Mouse (Mus musculus) left cerebral cortex, adult 9 months (tissue): ENCODE data around the gene Zfp988.
"Not testable (repeated sequence)": the region's sequence is repeated elsewhere in the genome, so short reads cannot be mapped to it uniquely, and the experiment has no call there.

Experiments
- DNase-seq, 2 experiments: peaks; one replicate each; pipeline ENCODE4 v3.0.0; 2022; ENCODE audit warnings: low spot score in 2 of 2

The Zfp988 gene

DNA sequence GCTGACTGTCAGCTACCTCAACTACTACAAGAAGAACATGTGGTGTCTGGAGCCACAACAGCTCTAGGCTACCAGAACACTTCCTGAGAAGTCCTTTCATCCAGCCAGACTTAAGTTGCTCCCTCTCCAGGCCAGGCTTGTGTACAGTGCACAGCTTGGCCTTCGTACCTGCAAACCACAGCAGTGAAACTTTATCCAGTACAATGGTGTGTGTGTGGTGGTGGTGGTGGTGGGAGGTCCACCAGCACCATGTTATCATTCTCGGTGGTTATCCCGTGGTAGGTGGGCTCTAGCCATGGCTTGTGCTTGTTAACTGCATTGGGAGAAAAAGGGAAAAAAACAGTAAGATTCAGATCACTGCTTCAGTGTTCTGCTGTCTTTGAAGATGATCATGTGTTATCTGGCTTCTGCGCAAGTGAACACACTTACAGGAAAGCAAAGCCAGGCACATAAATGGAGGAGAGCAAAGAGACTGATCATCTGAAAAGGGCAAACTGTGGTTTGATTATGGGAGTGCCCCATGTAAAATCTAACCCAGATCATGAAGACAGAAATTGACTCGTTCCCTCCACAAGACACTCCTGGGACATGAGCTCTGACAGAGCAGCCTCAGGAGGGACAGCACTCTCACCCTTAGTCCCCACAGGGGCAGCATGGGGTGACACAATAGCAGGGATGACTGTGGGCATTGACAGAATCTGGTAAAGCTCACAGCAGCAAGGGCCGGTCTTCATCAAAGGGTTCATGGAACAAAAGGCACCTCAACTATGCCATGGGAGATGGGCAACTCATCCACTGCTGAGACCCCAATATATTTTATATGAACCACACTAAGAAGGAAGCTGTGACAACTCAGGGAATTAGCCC lies 37.8 kb downstream of the Zfp988 start:
- not testable (repeated sequence) for DNase-seq

DNA sequence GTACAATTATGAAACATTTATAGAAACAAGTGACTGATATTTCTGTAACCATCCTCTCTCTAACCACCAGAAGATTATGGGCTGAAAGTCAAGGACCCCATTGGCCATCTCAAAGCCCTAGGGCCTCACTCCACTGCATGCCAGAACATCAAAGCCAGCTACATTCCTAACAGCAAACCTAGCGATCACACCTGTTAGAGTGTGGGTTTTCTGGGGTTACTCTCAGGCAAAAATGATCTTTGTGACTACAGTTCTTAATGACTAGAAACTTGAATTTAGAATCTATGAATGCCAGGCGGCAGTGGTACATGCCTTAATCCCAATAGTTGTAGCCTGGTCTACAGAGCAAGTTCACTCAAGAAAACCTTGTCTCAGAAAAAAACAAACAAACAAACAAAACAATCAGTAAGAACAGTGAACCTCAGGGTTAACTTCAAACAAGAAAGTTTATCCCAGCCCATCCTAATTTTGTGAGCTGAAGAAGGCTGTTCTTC lies 39.6 kb downstream of the Zfp988 start:
- DNase-seq, result not testable (repeated sequence)

DNA sequence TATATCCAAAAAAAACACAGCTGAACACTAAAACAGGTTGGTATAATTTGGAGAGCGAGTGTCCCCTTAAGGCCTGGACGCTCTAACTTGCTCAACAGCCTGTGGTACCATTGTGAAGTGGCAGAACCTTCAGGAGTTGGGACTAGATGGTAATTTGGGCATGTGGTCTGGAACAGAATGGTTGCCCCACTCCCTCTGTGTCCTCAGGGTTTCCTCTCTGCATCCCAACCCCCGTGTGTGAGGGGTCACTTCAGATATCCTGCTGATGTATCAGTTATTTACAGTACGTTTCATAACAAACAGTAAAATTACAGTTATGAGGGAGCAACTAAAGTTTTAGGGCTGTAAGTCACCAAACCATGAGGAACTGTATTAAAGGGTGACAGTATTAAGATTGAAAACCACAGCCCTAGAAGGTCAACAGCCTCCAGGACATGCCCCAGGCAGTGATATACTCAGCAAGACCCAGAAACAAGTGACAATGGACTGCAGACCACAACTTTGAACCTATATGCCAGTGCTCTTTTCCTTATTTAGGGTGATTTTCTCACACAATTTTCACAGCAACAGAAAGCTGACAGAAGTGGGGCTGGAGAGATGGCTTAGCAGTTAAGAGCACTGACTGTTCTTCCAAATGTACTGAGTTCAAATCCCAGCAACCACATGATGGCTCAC lies 41.0 kb downstream of the Zfp988 start:
- DNase-seq, result not testable (repeated sequence)

DNA sequence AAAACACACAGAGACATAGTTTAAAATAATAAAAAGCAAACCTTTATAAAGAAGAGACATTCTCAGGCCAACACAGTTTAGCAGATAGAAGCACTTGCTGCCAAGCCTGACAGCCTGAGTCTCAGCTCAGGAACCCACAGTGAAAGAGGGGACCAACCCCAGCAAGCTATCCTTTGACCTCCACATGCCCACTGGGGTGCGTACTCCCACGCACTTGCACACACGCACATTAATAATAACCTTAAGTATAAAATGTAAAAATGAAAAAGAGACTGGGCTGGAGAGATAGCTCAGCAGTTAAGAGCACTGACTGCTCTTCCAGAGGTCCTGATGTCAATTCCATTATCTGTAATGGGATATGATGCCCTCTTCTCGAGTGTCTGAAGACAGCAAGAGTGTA lies 41.8 kb downstream of the Zfp988 start:
- not testable (repeated sequence) for DNase-seq

DNA sequence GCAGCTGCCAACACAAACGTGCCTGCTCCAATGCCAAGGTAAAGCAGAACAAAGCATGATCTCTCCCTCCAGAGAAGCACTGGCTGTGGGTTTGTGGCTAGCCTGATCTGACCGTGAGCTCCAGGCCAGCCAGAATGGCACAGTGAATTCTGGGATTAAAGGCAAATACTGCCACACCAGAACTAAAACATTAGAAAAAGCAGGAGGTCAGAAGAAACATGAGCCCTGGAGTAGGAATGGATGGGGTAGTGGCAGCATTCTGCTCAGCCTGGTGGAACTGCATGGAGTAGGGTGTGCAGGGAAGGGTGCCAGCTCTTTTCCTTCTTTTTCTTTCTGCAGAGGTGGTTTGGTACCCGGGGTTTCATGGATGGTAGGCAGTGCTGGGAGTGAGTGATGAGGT lies 42.4 kb downstream of the Zfp988 start:
- not testable (repeated sequence) for DNase-seq

DNA sequence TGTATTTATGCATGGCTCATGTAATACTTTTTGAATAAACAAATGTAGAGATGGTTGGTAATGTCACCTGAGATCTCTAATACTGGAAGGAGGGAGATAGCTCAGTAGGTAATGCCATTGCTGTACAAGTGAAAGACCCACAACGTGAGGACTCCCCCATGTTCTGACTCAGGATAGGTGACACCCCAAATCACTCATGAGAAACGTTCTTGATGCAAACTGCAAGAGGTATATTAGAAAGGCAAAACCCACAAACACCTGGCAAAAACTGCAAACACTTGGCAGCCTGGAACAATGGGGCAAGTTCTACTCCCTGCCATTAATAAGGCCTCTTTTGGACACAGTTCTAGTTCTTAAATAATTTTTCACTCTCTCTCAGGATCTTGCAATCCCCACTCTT lies 42.9 kb downstream of the Zfp988 start:
- DNase-seq, result not testable (repeated sequence)

DNA sequence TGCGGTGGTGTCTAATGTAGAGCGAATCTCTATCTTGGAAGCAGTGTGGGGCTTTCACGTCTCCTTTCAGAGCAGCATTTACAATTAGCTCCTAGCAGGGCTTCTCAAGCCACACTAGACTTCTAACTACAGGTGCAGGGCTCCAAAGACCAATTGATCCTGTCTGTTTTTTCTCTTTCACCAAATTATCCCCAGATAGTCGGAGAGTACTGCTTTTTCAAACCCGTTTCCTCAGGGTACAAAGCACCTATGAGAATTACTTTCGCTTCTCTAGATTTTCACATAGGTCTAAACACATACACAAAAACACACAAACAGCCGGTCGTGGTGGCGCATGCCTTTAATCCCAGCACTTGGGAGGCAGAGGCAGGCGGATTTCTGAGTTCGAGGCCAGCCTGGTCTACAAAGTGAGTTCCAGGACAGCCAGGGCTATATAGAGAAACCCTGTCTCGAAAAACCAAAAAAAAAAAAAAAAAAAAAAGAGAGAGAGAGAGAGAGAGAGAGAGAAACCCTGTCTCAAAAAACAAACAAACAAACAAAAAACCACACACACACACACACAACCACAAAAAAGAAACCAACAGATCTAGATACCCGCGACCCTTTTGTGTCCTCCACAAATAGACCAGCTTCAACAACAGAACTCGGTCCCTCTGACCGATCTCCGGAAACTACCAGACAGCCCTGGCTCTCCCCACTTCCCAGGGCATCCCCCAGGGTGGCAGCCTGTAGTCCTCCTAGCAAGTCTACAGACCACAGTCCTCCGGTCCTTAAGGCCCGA lies 43.6 kb downstream of the Zfp988 start:
- not testable (repeated sequence) for DNase-seq

DNA sequence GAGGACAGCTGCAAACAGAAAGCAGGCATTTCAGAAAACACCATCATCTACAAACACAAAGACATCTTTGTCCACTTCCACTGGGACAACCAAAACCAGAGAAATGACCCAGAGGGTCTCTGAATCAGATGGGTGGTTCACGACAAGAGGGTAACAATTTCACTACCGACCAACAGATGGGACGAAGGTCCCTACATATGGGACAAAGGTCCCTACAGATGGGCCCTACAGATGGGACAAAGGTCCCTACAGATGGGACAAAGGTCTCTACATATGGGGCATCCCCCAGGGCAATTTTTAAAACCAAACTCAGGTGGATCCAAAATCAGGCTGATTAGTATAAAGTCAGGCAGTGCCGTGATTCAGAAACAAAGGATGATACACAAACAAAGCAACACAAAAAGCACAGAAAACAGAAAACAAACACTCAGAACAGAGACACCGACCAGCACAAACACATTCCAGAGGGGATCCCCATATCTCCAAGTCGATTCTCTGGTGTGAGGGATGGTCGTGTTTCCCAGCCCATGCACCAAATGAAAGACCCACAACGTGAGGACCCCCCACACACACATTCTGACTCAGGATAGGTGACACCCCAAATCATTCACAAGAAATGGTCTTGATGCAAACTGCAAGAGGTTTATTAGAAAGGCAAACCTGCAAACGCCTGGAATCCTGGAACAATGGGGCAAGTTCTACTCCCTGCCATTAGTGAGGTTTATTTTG lies 44.4 kb downstream of the Zfp988 start:
- DNase-seq, result not testable (repeated sequence)

DNA sequence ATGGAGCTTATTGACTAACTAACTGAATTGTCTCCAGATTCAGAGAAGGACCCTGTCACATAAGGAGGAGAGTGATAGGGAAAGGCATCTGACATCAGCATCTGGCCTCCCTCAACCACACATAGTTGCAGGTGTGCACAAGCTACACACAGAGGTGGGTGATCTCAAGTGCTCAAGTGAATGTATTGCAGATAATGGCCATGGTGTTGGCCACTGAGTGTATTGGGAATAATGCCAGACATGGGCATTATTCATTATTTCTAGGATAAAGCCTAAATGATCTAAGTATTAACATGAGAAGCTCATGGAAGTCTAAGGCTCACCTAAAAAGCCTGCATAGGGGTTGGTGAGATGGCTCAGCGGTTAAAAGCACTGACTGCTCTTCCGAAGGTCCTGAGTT lies 45.1 kb downstream of the Zfp988 start:
- DNase-seq, result not testable (repeated sequence)

DNA sequence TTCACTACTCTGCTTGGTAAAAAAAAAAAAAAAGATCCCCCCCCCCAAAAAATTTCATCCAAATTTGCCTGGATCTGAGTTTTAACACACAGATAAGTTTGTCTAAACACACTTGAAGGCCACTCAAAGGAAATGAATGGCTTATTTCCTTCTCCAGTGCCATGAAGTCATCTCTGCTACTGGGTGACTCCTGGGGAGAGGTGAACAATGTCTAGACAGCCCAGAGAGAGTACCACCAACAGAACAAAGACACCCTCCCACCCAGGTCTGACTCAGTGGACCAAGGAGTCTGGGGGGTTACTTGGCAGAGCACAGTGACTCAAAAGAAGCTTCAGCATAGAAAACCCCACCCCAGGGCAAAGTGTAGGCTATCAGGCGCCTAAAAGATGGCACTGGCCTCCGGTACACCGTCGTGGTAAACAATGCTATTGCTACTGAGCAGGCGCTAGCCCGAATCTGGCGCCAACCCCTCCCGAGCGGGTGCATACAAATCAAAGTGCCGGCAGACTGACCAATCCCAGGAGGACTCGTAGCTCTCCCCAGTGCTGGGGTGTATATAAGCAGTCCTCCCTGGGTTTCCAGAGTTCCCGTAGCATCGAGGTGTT lies 46.0 kb downstream of the Zfp988 start:
- DNase-seq, result not testable (repeated sequence)

DNA sequence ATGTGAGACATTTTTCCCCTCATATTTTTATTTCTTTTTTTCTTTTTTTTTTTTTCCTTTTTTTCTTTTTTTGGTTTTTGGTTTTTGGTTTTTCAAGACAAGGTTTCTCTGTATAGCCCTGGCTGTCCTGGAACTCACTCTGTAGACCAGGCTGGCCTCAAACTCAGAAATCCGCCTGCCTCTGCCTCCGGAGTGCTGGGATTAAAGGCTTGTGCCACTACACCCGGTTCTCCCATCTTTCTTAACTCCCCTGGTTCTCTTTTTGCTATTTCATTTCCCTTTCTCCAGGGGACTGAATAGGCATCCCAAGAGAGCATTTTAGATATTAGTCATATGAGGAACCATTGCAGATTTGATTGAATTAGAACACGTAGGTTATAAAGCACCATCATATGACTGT lies 48.2 kb downstream of the Zfp988 start:
- DNase-seq, result not testable (repeated sequence)

DNA sequence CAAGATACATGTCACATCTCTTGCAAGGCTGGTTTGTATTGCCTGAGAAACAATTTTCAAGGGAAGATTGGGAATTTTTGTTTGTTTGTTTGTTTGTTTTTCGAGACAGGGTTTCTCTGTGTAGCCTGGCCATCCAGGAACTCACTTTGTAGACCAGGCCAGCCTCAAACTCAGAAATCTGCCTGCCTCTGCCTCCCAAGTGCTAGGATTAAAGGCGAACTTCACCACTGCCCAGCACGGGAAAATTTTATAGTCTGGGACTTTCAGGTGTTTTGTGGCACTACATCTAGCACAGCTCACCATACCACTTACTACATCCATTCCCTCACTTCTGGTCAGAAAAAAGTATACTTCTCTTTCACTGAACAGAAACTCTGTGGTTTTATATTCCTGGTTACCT lies 50.6 kb downstream of the Zfp988 start:
- not testable (repeated sequence) for DNase-seq

DNA sequence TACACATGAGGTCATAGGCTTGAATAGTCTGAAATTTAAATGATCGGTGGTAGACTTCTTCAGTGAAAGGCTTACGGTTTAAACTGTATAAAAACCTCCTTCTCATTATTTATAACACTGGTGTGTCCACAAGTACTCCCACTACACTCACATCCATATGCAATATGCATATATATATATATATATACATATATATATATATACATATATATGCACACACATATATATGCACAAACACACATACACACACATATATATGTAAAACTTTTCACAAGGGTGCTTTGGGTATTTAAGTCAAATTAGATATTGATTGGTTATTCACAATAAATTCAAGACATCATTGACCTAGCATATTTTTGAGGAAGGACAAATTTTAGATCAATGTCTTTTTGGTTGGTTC lies 51.7 kb downstream of the Zfp988 start:
- not testable (repeated sequence) for DNase-seq

DNA sequence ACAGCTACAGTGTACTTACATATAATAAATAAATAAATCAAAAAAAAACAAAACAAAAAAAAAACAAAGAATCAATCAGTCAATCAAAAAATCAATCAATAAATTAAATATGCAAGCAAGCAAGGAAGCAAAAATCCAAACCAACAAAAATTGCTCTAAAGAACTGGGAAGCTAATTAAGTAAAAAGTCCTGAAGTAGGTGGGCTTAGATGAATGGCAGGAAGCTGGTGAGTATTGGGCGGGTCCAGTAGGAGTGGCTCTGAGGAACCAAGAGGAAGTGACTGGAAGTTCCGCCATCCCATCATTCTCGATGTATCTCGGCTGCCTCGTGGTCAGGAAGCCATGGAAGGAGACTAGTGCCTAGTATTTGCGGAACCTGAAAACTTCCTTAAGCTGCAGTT lies 55.5 kb downstream of the Zfp988 start, which contains the start of gene Zfp978:
Gene Zfp978, plus strand, starts transcription at position 301 of the 400 bp plus-strand sequence.
- DNase-seq, result not testable (repeated sequence)

DNA sequence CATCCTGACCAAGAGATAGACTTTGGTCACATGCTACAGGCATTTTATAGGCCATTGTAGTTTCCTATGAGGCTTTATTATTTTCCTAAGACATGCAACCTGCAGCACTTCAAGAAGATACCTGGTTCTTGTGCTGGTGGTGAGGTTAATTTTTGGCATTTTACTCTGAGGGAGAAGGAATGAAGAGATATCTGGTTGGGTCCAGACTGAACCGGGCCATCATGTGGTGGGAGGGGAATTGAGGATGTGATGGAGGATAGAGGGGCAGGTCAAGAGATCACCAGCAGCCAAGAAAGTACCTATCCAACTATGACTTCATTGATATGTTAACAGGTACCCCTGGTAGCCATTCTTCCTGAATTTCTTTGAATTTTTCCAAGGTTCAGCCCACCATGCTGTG lies 56.4 kb downstream of the Zfp988 start:
- DNase-seq, result not testable (repeated sequence)

DNA sequence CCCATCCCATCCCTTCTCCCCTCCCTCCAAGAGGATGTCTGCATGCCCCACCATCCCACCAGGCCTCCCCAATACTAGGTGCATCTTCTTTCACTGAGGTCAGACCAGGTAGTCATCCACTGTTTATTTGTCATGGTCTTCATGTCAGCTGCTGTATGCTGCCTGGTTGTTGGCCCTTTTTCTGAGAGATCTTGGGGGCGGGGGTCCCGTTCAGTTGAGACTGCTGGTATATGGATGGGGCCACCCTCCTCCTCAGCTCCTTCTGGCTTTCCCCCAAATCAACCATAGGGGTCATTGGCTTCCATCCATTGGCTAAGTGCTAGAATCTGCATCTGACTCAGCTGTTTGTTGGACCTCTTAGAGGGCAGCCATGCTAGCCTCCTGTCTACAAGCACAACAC lies 64.1 kb downstream of the Zfp988 start:
- not testable (repeated sequence) for DNase-seq

DNA sequence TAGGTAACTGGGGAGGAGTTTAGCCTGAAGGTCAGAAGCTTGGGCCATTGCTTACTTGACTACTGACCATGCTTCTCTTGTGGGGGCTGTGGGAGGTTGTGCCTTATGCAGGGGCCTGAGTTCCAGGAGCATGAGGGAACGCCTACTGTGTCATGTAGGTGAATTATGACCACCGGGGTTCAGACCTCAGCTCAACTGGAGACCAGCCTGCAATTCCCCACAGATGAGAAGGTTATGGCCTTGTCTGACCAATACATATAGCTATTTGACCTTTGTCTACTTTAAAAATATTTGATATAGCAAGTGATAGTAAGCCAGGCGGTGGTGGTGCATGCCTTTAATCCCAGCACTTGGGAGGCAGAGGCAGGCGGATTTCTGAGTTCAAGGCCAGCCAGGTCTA lies 77.7 kb downstream of the Zfp988 start:
- not testable (repeated sequence) for DNase-seq
